Mouse (Mus musculus): ENCODE results near the gene Mob4.
A peak's percentile ranks its signal among the peaks of the same experiment; 100 is the strongest.
"Not testable (repeated sequence)": the region's sequence is repeated elsewhere in the genome, so short reads cannot be mapped to it uniquely, and the experiment has no call there.

The Mob4 gene

DNA sequence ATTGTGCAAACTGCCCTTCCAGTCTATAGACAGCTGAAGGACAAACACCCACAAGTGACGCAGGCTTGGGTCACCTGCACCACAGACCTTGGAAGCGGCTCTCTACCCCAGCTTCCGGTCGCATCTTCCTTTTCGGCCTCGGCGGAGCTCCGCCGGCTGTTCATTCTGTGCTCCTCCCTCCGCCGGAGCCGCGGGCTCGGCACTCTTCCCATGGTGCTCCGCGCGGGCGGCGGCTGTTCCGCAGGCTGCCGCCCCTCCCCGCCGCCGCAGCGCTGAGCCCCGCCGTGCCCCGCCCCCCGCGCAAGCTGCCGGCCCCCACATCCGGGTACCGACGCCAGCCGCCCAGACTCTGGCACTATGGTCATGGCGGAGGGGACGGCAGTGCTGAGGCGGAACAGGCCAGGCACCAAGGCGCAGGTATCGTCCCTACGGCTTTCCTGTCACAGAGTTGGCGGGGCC, at the start of gene Mob4:
TSS of gene Mob4 (plus strand) at position 289 of the 459 bp plus-strand sequence.
- peak; percentile 96 for DNase-seq (ENCODE audit: low read depth)

DNA sequence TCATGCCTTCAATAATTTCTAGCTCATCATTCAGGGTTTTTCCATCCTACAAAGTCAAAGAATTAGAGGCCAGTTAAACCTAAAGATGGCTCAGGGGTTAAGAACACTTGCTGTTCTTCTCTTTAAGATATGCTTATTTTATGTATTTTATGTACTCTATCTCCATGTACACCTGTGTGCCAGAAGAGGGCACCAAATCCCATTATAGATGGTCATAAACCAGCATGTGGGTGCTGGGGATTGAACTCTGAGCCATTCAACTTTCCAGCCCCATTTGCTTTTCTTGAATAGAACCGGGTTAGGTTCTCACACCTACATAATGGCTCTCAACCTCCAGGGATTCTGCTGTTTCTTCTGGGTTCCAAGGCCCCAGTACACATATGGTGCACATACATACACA, 48.9 kb upstream of the Mob4 start:
- DNase-seq (ENCODE audit: low read depth) = peak; percentile 51

- DNase-seq (ENCODE audit: low read depth) = no peak
Observed at GRCm38 (mm10) chr1:55085781-55086366, 45.2 kb upstream of the Mob4 start.

- DNase-seq (ENCODE audit: low read depth) = peak; percentile 46
Observed at GRCm38 (mm10) chr1:55086868-55087400, 44.1 kb upstream of the Mob4 start.

DNA sequence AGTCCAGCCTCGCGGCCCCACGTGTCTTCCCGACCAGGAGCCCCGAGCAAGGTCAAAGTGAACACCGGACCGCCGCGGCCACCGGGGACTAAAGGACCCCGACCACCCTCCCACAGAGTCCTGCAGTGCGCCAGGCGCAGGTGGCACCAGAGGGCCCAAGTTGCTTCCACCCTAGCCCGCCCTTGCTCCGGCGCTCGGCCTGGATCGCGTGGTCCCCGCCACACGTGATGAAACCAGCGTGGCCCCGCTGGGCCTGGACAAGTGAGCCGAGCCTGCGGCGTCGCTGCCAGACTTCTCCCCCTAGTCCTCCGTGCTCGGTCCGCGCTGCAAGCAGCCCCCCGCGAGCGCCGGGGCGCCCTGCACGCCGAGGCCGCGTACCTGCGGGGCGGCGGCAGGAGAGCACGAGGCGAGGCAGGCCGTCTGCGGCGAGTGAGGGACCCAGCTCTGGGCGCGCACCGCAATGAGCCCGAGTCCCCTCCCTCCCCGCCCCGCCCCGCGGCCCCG, 43.6 kb upstream of the Mob4 start:
- no peak for DNase-seq (ENCODE audit: low read depth)

DNA sequence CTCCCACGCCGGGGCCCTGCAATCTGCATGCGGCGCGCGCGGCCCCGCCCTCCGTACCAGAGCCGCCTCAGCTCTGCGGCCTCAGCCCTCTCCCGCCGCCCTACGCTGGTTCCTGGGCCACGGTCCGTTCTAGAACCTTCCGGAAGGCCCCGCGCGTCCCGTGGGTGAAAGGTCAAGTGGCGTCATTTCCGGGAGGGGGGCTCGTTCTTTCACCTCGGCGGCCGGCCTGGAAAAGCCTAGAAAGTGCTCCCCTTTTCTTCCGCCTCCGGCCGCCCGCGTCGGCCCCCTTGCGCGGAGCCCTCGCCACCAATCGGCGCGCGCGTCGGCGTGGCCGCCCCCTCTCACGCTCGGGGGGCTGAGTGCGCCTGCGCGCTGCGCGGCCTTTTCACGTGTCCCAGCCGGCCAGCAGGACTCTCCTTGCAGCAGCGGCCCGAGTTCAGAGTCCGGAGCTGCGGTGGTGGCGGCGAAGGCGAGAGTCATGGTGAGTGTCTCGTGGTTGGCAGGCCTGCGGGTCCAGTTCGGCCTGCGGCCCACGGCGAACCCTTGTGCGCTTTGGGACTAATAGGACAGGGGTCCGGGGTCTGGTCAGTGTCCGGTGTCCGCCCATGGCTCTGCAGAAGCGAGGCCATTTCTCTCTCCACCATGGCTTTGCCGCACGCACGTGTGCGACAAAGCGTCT, 43.0 kb upstream of the Mob4 start, which contains the start of the genes Hspe1 and Hspd1:
TSS of gene Hspe1 (plus strand) at position 201 of the 679 bp plus-strand sequence.
TSS of gene Hspd1 (minus strand) at position 312 of the 679 bp plus-strand sequence.
- peak; percentile 100 for DNase-seq (ENCODE audit: low read depth)

DNA sequence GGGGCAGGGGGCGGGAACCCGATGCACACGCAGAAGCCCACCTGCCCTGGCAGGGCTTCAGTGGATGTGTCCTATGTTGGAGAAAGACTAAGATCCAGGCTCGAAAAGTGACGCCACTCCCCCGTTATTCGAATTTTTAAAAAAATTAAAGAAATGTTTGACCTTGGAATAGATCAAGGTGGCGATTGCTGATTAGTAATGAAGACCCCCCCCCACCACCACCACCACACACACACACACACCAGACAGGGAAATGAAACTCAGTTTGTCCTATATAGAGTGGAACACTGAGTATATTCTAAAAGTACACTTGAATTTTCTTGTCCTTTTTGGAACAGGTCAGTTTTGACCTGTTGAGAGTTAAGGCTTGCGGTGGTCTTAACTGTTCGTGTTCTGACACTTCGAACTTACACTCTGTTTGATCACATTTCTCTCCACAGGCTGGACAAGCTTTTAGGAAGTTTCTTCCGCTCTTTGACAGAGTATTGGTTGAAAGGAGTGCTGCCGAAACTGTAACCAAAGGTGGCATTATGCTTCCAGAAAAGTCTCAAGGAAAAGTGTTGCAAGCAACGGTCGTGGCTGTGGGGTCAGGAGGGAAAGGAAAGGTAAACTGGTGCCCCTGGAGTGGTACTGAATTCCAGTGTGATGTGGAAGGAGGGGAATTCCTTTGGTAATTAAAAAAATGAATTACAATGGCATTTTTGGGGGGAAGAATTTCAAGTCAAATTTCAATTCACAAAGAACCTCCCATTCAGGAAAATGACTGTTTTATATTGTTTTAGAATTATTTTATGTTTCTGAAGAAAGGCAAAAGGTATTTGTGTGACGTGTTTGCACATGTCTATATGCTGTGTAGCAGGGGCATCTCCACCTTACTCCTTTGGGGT, 42.2 kb upstream of the Mob4 start:
- no peak for DNase-seq (ENCODE audit: low read depth)

GRCm38 (mm10) chr1:55089498-55090064, 41.5 kb upstream of the Mob4 start:
- no peak for DNase-seq (ENCODE audit: low read depth)

GRCm38 (mm10) chr1:55092056-55092455, 39.0 kb upstream of the Mob4 start:
- no peak for DNase-seq (ENCODE audit: low read depth)

DNA sequence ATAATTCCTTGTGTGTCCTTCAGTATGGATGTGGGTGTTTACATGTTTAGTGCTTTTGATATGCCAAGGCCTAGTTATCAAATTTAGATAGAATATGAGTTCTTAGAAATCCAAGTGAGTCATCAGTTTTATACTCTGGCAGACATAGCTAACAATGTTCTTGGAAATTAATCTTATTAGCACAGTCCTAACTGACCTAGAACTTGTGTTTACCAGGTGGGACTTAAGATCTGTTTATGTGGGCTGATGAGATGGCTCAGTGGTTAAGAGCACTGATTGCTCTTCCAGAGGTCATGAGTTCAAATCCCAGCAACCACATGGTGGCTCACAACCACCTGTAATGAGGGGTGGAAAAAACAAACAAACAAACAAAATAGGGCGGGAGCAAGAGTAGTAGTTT, 38.6 kb upstream of the Mob4 start:
- DNase-seq (ENCODE audit: low read depth) = no peak

DNA sequence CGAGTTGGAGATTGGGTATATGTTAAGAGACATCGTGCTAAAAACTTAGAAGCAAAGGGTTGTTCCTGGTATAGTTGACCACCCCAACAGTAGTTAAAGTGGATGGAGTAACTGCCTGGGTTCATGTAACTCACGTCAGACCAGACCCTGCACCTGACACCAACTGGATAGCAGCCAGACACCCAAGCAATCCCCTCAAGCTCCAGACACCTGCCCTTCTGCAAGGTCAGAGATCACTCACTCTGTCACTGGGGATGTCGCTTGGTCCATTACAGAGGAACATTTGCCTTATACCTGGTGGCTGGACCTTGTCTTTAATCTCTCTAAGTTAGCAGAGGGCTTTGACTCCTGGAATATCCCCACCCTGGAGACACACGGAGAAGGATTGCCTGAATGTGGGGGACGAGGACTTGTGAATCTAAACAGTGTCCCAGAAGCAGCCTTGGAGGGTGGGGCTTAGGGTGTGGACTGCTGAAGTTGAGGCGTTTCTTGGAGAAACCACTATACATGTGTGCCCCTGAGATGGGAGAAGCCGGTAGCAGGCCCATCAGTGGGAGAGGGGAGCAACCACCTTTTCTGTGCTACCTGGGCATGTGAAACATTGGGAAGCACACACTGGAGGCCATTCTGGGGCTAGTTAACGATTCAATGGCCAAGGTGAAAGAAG, 24.0 kb upstream of the Mob4 start:
- no peak for DNase-seq (ENCODE audit: low read depth)

GRCm38 (mm10) chr1:55107644-55108043, 23.4 kb upstream of the Mob4 start:
- no peak for DNase-seq (ENCODE audit: low read depth)

GRCm38 (mm10) chr1:55108473-55108872, 22.6 kb upstream of the Mob4 start:
- DNase-seq (ENCODE audit: low read depth) = peak; percentile 23

GRCm38 (mm10) chr1:55109066-55109766, 21.8 kb upstream of the Mob4 start:
- DNase-seq (ENCODE audit: low read depth) = no peak

GRCm38 (mm10) chr1:55123046-55123445, 8.0 kb upstream of the Mob4 start:
- DNase-seq (ENCODE audit: low read depth) = no peak

GRCm38 (mm10) chr1:55123561-55123960, 7.5 kb upstream of the Mob4 start:
- no peak for DNase-seq (ENCODE audit: low read depth)

DNA sequence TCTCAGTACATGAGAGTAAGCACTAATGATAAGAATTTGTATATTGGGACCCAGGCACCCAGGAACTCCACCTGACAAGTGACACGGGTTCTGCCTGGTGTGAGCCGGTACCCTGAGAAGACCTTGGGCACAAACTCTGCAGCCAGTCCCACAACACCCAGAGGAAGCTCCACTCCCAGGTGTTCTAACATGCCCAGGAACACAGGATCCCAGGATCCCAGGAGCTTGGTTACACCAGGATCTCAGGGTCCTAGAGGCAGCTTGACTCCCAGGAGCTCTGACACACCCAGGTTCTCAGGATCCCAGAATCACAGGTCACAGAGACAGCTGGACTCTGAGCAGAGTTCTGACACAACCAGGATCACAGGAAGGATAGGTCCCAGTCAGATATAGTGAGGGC, 6.9 kb upstream of the Mob4 start:
- DNase-seq (ENCODE audit: low read depth) = not testable (repeated sequence)

DNA sequence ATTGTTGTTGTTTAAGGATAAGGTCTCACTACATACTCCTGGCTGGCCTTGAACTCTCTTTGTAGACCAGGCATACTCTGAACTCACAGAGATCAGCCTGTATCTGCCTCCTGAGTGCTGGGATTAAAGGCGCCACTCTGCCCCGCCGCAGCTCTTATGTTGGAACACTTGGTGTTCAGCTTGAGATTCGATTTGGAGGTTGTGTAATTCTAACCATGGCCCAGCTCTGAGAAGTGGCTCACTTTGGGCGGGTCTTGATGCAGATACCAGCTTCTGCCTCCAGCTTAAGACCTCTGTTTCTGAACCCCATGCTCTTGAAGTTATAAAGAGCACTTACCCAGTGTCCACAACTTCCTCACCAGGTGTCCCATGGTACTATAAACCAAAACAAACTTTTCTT, 1.3 kb upstream of the Mob4 start:
- DNase-seq (ENCODE audit: low read depth) = no peak

GRCm38 (mm10) chr1:55130190-55130916, 678 bp upstream of the Mob4 start:
- DNase-seq (ENCODE audit: low read depth) = no peak

Measured in NIH3T3 (cell line).